Mouse (Mus musculus) urinary bladder, postnatal 25 days (tissue): ENCODE results near the gene Crtam.
A peak's percentile ranks its signal among the peaks of the same experiment; 100 is the strongest.

Experiments
- DNase-seq: peaks from one replicate; pipeline ENCODE4 v3.0.0; 2022; ENCODE audit warnings: low spot score

Gene Crtam

DNA sequence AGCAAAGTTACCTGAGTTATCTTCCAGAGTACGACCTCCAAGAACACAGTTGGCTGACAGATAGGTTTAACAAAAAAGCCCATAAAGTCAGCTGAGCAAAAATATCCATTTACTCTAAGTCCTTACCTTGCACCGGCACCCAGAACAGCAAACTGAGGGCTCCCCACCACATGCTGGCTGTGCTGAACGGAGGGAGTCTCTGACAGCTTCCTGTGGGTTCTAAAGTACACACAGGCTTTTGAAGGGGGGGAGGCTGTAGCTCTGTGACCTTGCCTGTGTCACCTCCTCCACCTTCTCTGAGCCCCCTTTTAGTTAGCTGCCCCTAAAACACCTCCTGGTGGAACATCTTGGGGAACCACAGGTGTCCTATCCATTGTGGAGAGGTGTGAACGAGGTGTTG lies at the start of gene Crtam:
TSS of gene Crtam (minus strand) at position 214 of the 400 bp plus-strand sequence.
- no peak for DNase-seq

DNA sequence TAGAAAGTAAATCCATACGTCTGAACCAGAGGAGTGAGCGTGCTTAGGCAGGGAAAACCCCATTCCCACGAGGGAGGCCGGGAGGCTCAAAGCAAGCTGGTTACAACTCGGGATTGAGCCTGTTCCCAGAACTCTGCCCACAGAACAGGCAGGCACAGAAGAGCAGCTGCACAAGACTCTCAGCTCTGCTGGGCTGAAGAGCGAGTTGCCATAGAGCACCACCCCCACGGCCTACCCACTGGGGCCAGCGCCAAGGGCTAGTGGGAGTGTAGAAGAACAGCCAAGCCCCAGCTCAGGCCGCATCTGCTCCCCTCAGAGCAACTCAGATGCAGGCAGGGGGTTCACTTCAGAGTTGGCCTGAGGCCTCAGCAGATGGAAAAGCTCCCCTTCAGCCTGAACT lies 49.7 kb upstream of the Crtam start:
- DNase-seq, result no peak

DNA sequence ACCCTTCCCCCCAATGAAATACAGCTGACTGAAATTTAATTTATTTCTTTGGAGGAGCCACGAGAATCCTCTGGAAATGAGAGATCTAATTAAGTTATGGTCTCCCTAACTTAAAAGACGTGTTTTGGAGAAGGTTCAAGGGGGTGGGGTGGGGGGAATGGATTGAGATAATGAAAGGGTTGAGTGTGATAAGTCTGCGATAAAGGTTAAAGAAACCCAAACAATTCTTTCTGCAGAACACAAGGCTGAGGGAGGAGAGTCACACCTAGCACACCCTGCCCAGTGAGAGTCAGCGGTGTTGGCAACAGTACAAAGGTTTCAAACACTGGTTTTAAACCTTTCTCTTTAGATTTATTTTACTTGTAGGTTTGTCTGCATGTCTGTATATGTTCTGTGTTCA lies 49.0 kb upstream of the Crtam start:
- DNase-seq, result no peak

DNA sequence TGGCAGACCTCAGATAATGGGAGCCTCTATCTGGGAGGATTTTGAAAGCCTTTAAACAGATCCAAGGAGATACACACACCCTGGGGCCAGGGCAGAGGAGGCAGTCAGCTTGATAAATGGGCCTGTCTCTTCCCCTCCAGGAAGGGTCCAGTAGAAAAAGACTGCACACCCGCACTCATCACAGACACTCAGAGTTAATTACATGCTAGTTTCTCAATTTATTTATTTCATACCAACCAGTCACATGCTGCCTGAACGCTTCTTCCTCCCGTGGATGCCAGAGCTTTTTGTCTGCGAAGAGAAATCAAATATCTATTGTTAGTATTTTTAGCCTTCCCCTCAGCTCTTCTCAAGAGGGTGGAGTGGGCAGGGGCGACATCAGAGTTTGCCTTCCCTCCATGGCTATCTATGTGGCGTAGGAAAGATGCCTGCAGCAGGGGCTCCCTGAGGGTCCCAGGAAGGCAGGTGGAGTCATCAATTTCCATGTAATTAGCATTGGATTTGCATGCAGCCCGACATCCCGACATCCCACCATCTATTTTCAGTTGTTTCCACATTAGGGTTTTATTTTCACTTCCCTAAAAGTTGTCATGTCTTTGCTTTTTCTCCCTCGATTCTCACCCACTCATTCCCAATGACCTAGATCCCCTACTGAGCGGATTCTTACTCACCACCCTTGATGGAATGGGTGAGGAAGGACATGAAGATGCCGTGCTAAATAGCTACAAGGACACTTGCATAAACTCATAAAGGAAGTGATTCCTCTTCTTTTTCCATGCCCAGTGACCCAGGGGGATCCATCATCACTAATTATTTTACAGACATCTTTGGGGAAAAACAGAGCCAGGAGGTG lies 46.9 kb upstream of the Crtam start:
- no peak for DNase-seq

DNA sequence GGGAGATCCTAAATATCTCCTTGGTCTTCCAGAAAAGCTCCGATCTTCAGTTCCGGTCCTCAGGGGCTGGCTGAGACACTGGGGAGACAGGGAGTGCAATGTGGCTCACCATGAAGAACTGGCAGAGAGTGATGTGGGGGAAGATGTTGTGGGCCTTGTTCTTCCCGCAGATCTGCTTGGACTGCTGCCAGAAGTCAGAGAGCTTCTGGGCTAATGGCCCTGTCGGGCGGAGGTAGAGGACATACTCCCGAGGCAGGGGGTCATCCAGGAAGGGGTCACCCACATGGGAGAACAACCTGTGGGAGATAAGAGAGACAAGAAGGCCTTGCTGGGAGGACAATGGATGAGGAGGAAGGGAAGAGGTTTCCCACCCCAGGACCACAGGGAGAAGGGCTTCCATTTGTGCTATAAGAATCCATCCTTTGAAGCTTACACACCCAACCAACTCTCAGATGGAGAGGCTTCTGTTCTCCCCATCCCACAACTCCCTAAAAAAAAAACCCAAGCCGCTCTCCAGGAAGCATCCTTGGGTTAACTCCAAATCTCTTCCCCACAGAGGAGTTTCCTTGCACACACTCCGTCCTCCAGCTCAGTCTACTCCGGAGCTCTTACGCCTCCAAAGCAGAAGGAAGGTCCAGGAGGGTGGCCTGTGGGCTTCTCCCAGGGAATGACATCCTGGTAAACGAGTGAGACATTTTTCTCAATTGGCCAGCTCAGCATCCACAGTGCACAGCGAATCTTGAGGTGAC lies 46.1 kb upstream of the Crtam start:
- DNase-seq, result no peak

- DNase-seq, result no peak
Measured at GRCm38 (mm10) chr9:41049282-41049681, 44.9 kb upstream of the Crtam start.

GRCm38 (mm10) chr9:41048820-41049219 lies 44.4 kb upstream of the Crtam start:
- DNase-seq, result no peak

DNA sequence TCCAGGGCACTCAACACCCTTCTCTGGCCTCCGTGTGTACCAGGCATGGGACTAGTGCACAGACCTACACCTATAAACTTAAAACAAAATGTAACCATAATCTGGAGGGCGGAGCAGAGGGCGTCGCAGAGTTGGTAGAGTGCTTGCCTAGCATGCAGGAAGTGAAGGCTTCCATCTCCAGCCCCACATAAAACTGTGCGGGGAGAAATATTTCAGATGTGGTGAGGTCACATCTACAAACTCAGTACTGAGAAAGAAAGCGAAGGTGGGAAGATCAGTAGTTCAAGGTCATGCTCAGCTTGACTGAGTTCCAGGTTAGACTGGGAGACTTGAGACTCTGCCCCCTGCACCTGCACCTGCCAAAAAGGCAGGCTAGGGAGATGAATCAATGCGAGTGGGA lies 43.8 kb upstream of the Crtam start:
- DNase-seq, result no peak

DNA sequence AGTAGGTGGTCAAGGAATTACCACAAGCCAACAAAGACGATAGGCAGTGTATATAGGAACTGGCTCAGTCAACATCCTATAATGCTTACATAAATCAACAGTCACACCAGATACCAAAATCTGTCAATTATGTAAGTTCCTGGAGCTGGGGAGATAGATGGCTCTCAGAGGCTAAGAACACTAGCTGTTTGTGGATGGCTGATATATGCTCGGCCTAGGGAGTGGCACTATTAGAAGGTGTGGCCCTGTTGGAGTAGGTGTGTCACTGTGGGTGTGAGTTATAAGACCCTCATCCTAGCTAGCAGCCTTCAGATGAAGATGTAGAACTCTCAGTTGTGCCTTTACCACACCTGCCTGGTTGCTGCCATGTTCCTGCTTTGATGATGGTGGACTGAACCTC lies 43.2 kb upstream of the Crtam start:
- no peak for DNase-seq

DNA sequence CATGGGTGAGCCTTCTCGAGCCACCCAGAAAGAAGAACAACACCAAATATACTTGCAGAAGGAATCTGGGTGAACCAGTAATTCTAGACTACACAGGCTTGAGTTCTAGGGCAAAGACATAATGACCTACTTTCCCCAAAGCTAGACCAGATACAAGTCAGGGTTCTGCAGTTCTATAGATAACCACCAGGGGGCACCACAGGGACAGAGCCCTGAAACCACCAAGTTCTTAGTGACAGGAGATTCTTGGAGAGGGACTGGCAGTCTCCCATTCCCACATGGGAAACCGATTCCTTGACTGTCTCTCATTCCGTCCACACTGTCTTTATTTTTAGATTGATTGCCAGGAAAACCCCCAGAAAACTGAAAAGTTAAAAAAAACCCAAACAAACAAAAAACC lies 40.2 kb upstream of the Crtam start:
- peak; percentile 79 for DNase-seq

DNA sequence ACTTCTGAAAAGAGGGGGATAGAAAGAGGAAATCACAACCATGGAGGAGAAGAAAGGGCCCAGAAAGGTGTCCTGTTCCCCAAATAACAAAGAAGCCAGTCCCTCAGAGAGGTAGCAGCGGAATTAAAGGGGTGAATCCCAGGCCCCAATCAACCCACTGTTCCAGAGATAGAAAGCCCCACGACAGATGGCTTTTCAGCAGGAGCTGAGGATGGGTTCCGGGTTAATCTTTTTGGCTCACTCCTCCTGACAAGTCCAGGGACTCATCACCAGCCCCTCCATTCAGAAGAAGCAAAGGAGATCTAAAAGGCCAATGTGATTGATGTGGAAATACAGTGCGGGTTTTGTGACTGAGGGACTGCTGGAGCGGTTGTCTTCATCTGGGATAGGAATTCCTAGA lies 39.2 kb upstream of the Crtam start:
- no peak for DNase-seq

GRCm38 (mm10) chr9:41041404-41041803 lies 37.0 kb upstream of the Crtam start:
- no peak for DNase-seq

GRCm38 (mm10) chr9:41038150-41038664 lies 33.8 kb upstream of the Crtam start:
- no peak for DNase-seq

DNA sequence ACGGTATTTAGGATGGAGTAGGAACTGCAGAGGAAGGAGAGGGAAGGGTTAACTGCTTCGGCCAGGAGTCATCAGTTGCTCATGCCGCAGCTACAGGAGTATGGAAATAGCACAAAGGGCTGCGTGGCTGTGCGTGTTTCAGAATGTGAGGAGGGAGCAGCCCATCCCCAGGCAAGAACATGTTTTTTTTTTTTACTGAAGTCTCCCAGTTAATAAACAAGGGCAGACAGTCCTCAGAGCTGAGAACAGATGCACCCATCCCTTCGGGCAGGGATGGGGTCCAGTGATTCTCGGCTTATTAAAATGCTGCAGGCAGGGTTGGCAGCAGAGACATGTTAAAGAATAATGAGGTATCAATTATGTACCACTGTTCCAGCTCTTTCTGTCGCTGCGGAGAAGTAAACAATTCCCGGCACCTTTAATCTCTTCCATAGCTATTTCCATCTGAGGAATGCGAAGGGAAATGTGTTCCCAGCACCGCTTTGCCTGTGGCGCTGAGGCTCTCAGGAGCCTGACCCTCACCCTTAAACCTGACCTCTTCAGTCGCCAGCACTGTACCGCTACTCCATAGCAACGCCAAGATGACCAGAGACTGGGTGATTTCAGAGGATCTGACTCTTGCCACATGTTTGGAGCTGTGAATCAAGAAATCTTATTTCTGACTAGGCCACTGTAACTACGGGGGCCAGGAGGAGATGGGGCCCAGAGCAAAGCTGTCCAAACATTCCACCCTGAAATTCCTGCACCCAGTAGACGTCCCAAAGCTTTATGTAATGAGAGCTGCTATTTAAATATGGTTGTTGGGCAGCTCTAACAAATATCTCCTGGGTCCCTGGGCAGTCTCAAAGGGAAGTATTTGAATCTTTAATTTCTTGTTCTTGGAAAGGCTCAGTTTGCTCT lies 27.4 kb upstream of the Crtam start:
- DNase-seq, result no peak

DNA sequence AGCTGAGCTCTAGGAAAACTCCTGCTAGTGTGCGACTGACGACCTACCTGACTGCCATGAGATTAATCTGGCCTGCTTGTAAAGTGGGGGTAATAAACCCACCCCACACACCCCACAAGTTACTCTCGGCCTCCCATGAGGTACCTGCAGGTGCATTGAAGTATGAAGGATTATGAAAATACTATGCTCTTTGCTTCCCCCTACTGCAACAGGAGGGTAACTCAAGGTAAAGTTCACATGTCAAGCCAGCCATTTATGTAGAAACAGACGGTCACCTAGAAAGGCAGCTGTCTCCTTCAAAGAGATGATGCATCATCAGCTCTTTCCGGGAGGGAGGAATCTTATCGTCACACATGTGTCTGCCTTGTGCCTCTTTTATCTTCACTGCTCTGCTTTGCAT lies 25.4 kb upstream of the Crtam start:
- no peak for DNase-seq

GRCm38 (mm10) chr9:41028470-41028869 lies 24.0 kb upstream of the Crtam start:
- DNase-seq, result peak; percentile 19

DNA sequence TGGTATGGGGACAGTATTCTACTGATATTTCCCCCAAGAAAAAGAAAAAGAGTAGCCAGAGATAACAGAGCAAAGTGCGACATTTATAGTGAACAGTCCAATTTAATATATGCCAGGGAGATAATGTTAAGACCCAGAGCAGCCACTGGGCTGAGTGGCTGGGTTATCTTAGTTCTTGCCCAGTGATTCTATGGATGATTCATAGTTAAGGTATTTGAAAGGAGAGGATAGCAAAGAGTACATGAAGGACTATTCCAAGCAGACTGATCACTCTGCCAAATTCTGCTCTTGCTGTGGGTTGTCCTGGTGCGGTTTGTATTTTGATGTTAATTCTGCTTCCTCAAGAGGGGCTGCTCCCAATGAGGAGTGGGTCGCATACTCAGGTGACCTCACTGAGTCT lies 17.3 kb upstream of the Crtam start:
- no peak for DNase-seq

DNA sequence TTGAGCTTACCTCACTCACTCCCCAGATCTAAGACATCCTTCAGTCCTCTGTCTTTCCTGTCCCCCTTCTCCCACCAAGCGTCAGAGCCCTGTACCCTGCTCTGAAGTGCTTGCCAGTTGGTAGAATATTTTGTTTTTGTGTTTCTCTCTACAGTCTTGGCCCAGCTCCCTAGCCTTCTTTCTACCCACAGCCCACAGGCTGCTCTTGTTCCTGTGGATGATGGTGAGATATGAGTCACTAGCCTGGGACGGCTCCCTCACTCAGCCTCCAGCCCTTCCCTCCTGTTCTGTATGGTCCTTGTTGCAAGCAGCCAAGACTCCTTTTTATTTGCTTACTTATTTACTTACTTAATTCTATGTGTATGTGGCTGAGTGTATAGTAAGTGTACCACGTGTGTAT lies 16.1 kb upstream of the Crtam start:
- DNase-seq, result no peak

GRCm38 (mm10) chr9:41014512-41014911 lies 10.1 kb upstream of the Crtam start:
- no peak for DNase-seq

DNA sequence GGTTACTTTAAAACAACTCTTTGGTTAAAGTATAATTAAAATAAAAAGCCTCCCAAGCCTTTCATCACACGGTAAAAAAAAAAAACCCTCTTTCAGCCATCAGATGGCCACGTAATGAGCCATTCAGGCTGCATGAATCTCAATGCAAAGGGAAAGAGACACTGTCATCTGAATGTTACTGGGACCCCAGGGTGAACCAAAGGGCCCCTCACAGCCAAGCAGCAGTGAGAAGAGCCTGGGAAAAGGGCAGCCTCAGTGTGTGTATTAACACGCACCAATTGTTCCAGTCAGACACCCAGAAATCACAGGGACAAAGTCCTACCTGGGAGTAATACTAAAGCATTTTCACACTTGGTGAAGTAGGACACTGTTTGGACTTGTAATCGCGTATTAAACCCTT lies 8.0 kb upstream of the Crtam start:
- no peak for DNase-seq

DNA sequence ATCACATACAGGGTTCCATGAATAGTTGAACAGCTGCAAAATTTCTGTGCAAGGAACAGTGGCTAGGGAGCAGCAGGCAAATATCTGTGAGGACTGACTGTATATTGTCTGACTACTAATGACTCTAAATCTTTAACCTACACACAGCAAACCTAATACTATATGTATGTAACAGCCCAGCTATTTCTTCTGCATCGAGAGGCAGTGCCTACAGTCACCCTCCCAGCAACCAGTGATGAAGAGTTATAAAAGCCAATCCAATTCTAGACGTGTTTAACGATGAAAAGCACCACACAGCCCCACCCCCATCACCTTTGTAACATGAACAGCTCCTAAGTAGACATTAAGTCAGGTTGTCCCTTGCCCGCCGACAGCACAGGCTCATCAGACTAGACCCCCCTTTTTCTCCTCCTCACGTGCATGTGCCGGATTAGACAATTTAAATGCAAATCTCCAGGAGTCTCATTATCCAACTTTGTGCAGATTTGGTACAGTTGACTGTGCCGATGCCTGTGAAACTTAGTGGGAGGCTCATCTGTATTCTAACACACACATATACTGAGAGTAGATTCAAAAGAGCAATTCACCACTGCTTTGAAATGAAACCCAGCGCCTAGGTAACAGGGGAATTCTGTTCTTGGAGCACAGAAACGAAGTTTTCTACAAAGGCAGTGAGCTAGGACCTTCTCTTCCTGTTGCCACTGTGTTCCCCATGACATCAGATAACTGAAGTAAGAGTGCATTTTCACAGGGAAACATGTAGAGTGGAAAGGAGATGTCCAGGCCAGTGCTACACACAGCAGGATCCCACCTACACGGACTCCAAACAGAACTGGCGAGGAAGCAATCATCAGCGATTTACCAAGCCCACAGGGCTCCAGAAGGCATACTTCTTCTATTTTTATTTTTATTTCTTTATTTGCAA lies 7.3 kb upstream of the Crtam start:
- DNase-seq, result no peak
